Mouse (Mus musculus): Measurements from ENCODE around the gene Olfr780.
"Not testable (repeated sequence)": the region's sequence is repeated elsewhere in the genome, so short reads cannot be mapped to it uniquely, and the experiment has no call there.

Olfr780 gene

DNA sequence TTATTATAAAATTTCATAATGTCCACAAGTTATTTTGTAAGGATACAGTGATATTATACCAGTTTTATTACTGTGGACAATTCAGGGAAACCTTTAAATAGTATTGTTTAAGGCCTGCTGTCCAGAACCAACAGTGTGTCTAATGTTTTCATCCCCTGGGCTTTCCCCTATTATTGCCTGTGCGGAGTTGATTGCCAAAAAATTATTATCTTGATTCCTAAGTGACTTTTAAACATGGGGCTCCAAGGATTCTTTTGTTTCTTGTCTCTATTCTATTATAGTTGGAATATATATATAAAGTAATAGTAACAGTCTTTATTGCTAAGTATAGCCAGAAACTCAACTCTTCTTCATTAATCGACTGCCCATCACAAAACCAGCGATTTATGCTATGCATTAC lies at the start of gene Olfr780:
Olfr780 (plus strand) TSS at position 301 of the 400 bp plus-strand sequence.
- no peak for DNase-seq

DNA sequence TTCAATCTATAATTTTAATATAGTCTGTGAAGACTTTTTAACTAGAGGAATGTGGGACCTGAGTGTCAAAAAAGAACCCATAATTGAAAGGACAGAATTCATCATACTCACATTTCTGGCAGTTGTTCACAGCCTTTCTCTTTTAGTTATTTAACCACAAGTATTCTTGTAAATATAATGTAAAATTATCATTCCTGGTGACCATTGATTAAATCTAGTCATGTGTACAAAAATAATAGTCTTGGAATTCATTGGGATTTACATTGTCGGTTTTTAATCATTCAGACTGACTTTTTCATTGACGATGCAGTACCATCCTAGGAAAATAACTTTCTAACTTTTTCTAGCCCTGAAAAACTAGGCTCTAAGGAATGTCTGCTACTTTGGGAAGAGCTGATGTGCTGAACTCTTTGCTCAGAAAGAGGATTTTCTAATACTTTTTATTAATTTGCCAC lies 46.8 kb upstream of the Olfr780 start, which contains the start of gene Olfr777:
Olfr777 (minus strand) TSS at position 405 of the 455 bp plus-strand sequence.
- DNase-seq, result no peak

DNA sequence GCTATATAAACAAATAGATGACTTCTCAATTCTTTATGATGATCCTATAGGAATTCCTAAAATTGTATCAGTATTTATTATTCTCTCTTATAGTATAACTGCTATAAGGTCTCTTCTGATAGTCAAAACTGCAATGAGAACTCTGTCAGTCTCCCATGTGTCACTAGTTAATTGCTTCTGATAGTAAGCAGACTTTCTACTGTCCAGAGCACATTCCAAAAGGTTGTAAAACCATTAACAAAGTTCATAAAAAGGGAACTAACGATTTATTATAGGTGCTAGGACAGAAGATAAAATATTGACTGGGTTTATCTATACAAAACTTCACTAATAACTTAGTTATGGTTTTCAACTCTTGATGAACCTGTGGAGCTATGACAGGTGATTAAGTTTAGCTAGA lies 4.9 kb upstream of the Olfr780 start:
- DNase-seq, result not testable (repeated sequence)

DNA sequence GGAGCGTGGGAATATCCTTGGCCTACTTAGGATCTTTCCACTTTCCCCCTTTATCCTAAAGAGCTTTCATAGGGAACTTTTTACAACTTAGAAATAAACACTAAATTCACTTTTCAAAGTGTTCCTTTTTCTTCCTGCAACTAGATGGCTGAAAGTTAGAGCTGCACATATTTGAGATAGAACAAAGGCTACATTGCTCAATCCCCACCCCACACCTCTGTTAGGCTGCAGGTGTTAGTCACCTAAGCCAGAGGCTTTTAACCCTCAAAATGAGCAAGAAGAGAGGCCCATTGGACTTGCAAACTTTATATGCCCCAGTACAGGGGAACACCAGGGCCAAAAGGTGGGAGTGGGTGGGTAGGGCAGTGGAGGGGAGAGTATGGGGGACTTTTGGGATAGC lies 4.4 kb upstream of the Olfr780 start:
- DNase-seq, result not testable (repeated sequence)

DNA sequence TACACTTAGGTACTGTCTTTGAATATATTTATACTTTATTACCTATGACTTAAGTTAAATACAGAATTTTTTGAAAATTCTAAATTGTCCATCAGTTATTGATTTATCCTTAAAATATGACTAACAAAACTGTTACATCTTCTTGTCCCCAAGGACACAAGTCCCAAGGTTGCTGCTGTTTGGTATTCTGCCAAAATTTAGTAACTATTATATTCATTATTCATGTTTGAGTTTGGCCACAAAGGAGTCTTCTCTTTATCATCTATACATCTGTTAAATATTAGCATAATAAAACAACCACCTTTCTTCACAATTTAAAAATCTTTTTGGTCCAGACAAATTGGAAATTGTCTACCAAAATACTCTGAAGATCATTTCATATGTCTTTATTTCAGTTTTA lies 10.6 kb downstream of the Olfr780 start, which contains the start of gene Olfr781:
Olfr781 (plus strand) TSS at position 301 of the 400 bp plus-strand sequence.
- no peak for DNase-seq

DNA sequence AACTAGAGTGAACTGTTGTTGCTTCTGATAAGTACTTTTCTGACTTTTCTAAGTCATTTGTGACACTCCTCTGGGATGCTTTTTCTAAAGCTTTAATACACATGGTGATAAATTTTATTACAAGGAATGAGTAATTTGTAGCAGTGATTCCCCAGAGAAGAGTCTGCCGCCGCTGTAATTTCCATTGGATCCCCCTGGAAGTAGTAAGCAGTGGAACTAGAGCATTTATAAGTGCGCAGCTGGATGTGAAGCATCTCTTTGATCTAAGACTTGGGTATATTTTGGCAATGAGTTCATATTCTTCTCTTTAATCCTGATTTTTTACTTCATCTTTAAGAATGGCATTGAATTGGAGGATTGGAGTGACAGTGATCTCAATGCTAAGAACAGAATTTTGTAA lies 30.6 kb downstream of the Olfr780 start, which contains the start of gene Olfr782:
Olfr782 (plus strand) TSS at position 301 of the 400 bp plus-strand sequence.
- no peak for DNase-seq

DNA sequence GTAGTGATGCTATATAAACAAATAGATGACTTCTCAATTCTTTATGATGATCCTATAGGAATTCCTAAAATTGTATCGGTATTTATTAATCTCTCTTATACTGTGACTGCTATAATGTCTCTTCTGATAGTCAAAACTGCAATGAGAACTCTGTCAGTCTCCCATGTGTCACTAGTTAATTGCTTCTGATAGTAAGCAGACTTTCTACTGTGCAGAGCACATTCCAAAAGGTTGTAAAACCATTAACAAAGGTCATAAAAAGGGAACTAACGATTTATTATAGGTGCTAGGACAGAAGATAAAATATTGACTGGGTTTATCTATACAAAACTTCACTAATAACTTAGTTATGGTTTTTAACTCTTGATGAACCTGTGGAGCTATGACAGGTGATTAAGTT lies 34.6 kb downstream of the Olfr780 start:
- not testable (repeated sequence) for DNase-seq

DNA sequence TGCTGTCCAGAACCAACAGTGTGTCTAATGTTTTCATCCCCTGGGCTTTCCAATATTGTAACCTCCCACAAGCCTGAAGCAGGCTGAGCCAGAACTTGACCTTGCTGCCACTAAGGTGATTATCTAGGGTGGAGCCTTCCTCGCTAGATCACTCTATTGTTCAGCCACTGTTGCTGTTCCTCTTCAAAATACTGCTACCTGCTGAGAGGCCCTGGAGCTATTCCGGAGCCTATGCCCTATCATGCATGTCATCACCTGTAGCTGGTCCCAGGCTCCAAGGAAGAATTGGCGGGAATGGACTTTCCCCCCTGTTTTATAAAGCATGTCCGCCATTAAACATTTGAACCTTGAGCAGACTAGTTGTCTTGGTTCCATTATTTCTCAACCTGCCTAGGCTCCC lies 38.6 kb downstream of the Olfr780 start:
- not testable (repeated sequence) for DNase-seq

DNA sequence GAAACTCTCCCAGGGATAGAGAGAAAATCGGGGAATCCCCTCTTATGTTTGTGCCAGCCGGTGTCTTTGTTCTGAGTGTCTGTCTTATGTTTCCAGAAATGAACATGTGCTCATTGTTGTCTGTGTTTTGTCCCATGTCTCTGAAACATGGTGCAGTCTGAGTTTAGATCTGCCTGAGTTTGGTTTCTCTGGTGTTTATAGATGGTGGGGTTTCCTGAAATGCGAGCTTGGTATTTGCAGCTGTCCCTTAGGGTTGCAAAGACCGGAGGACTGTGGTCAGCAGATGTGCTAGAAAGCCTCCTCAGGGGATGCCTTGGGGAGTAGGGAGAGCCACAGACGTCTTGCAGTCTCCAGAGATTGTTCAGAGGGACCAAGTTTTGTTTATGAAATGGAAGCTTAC lies 39.4 kb downstream of the Olfr780 start:
- no peak for DNase-seq

All from thymus, postnatal 14 days (tissue).